In genomic region chr5:134841205-134841980, GRCm38 (mm10) we compare ENCODE assay signal across 19 mouse cellular contexts.
"Had no signal": no experiment of that assay in that cellular context is flagged by ENCODE, and none has a peak within 500 bp of the region (broad histone marks: within the 10 kb centered on the region; RNA-seq: fewer than 3 reads in every experiment).

No protein-coding gene starts in this region.

- H3K9me3 ChIP-seq: midbrain, embryonic 15.5 days; stomach, embryonic 15.5 days had no signal

- H3K4me1 ChIP-seq: midbrain, embryonic 10.5 days; midbrain, embryonic 13.5 days; midbrain, embryonic 15.5 days; neural tube, embryonic 13.5 days; neural tube, embryonic 15.5 days; stomach, embryonic 15.5 days had no signal

- H3K4me3 ChIP-seq: midbrain, embryonic 10.5 days; midbrain, embryonic 13.5 days; midbrain, embryonic 15.5 days; myocyte; neural tube, embryonic 13.5 days; neural tube, embryonic 15.5 days; stomach, embryonic 15.5 days had no signal

- H3K27me3 ChIP-seq: midbrain, embryonic 13.5 days; midbrain, embryonic 15.5 days; neural tube, embryonic 13.5 days; neural tube, embryonic 15.5 days; stomach, embryonic 15.5 days had no signal

- DNase-seq: lung, adult 18-20 months; lung, embryonic 14.5 days; lung, postnatal 10 days; lung, postnatal 4 days; retina, postnatal 1 day; right cerebral cortex, adult 18-20 months; right cerebral cortex, postnatal 25 days; right cerebral cortex, postnatal 4 days; thymus, adult 2 months; thymus, postnatal 36 days had no signal

- H3K9ac ChIP-seq: liver, embryonic 14.5 days; lung, embryonic 14.5 days; midbrain, embryonic 13.5 days; midbrain, embryonic 15.5 days; neural tube, embryonic 13.5 days; neural tube, embryonic 15.5 days; stomach, embryonic 15.5 days had no signal

- H3K36me3 ChIP-seq: midbrain, embryonic 10.5 days; midbrain, embryonic 13.5 days; midbrain, embryonic 15.5 days; neural tube, embryonic 13.5 days; neural tube, embryonic 15.5 days; stomach, embryonic 15.5 days had no signal

- H3K4me2 ChIP-seq: lung, embryonic 14.5 days; midbrain, embryonic 13.5 days; midbrain, embryonic 15.5 days; neural tube, embryonic 13.5 days; neural tube, embryonic 15.5 days; stomach, embryonic 15.5 days had no signal

- H3K27ac ChIP-seq: liver, embryonic 14.5 days; midbrain, embryonic 10.5 days; midbrain, embryonic 13.5 days; midbrain, embryonic 15.5 days; neural tube, embryonic 13.5 days; neural tube, embryonic 15.5 days; stomach, embryonic 15.5 days; stomach, postnatal 0 days had no signal
